Mouse (Mus musculus) ES-E14 (cell line): Measurements from ENCODE around the gene Ppia. TPM values are rescaled to one million over a fixed set of nuclear protein-coding genes. Genes with fewer than 3 reads are reported as not detected.

Source experiments
- DNase-seq: peaks from one replicate; pipeline ENCODE4 v3.0.0-alpha.2; 2013; ENCODE audit warnings: low read depth, low spot score
- H3K27ac ChIP-seq: 2 replicates; pipeline ENCODE4 v1.5.1; 2012; ENCODE audit warnings: low read depth, mild to moderate bottlenecking, low read length, moderate library complexity, mixed read lengths; ENCODE audit not compliant: poor library complexity, insufficient read depth, severe bottlenecking
- H3K36me3 ChIP-seq: 2 replicates; pipeline ENCODE4 v1.6.1; 2012; ENCODE audit warnings: mild to moderate bottlenecking, low read length, moderate library complexity, mixed read lengths; ENCODE audit not compliant: control insufficient read depth, poor library complexity, insufficient read depth, severe bottlenecking
- H3K4me1 ChIP-seq, 2 experiments: fragments of 150-350 bp in 1 of 2; sonication (generic) in 1 of 2; 2 replicates each; pipeline ENCODE4 v1.6.1; 2012; ENCODE audit warnings: low read length in 2 of 2, mild to moderate bottlenecking in 1 of 2, mixed read lengths in 1 of 2; ENCODE audit not compliant: control insufficient read depth in 2 of 2, insufficient read depth in 2 of 2, poor library complexity in 1 of 2
- H3K4me3 ChIP-seq, 2 experiments: fragments of 150-350 bp in 1 of 2; sonication (generic) in 1 of 2; 2 replicates each; pipeline ENCODE4 v1.5.1; 2012; ENCODE audit warnings: low read length in 2 of 2, low read depth in 1 of 2, mild to moderate bottlenecking in 1 of 2, mixed read lengths in 1 of 2; ENCODE audit not compliant: insufficient read depth in 1 of 2, poor library complexity in 1 of 2, severe bottlenecking in 1 of 2
- H3K9ac ChIP-seq: 2 replicates; pipeline ENCODE4 v1.6.1; 2012; ENCODE audit warnings: low read depth, mild to moderate bottlenecking, low read length, mixed read lengths; ENCODE audit not compliant: poor library complexity, insufficient read depth, severe bottlenecking
- H3K9me3 ChIP-seq: fragments of 150-350 bp; sonication (generic); 2 replicates; pipeline ENCODE4 v1.6.1; 2012; ENCODE audit warnings: low read depth, mild to moderate bottlenecking, low read length; ENCODE audit not compliant: control insufficient read depth, insufficient read depth
- CHD2 ChIP-seq: IDR thresholded peaks from 2 replicates; pipeline ENCODE4 v1.6.1; 2014; ENCODE audit warnings: mild to moderate bottlenecking, low read depth, low read length, inconsistent platforms
- HCFC1 ChIP-seq: IDR thresholded peaks from 2 replicates; pipeline ENCODE4 v1.6.1; 2012; ENCODE audit warnings: low read length, inconsistent platforms, borderline replicate concordance; ENCODE audit not compliant: insufficient read depth
- MAFK ChIP-seq: IDR thresholded peaks from 2 replicates; pipeline ENCODE4 v1.6.1; 2014; ENCODE audit warnings: mild to moderate bottlenecking, low read depth, low read length, inconsistent platforms; ENCODE audit not compliant: insufficient read depth
- ZC3H11A ChIP-seq: IDR thresholded peaks from 2 replicates; pipeline ENCODE4 v1.6.1; 2012; ENCODE audit warnings: low read depth, mild to moderate bottlenecking, inconsistent platforms, low read length, borderline replicate concordance
- ZNF384 ChIP-seq: IDR thresholded peaks from 2 replicates; pipeline ENCODE4 v1.6.1; 2012; ENCODE audit warnings: low read depth, low read length, inconsistent platforms
- in situ Hi-C, 2 experiments: fragments of 600-800 bp; cut with MboI; formaldehyde crosslinking; loops; one replicate each; pipeline ENCODE4 v1.15.1; 2025; ENCODE audit warnings: low sequenced_read_pairs in 2 of 2, inconsistent platforms in 1 of 2; ENCODE audit not compliant: unreplicated experiment in 2 of 2
- total RNA-seq: library from RNA; depleted of rRNA; stranded (reverse); fragments of 300-350 nt; gene quantifications from 2 replicates; pipeline ENCODE4 v1.2.3, GENCODE M21; 2012

The Ppia gene
- total RNA-seq, 1 experiment = 6,168 TPM

DNA sequence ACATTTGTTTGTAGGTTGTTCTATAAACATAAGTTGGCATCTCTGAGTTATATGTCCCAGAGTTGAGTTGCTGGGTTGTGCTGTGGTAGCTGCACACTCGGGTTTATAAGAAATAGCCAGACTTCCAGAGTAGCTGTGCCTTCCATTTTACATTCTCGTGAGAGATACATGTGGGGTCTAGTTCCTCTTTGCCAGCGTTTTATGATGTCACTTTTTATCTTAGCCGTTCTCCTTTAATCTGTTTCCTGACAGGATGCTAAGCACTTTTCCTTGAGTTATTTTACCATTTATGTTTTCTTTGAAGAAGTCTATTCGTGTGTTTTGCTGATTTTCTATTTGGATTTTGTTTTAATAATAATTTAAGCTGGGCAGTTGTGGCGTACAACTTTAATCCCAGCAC lies 22.4 kb upstream of the Ppia start:
- Histone ChIP-seq H3K27ac (no peak overlapping the region), H3K4me3 (no peak overlapping the region), H3K9me3 (no peaks in the 10 kb centered on the region), H3K4me1 (peaks cover 4 to 6% of the 10 kb centered on the region in 2 experiments; a peak in 3 of 4 replicates), H3K9ac (no peak overlapping the region), H3K36me3 (peaks cover 40% of the 10 kb centered on the region)
- in situ Hi-C loops = no loop called here
- no peak for DNase-seq
- TF ChIP-seq ZNF384 = no peak
- no peak for TF ChIP-seq MAFK
- TF ChIP-seq HCFC1 = no peak

DNA sequence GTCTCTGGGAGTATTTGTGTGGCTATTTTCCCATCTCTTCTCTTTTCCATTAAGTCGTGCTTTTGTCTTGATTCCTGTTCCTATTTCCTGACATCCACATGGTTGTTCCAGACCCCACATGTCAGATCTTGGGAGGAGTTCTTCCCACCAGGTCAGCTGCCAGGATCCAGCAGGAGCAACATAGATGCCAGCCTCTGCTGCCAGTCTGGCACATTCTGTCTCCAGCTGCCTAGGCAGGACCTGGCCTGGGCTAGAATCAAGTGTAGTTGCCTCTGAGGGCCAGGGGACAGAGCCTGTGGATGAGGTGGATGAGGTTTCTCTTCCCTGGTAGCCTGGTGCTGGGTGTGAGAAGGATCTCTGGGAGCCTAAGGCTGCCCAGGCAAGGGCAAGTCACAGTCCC lies 21.4 kb upstream of the Ppia start:
- no peak overlapping the region for H3K4me3 ChIP-seq
- TF ChIP-seq ZNF384 = no peak
- no peak for TF ChIP-seq CHD2
- TF ChIP-seq MAFK = no peak
- TF ChIP-seq ZC3H11A = no peak
- TF ChIP-seq HCFC1 = no peak
- H3K4me1 ChIP-seq = peaks cover 4 to 6% of the 10 kb centered on the region in 2 experiments; a peak in 3 of 4 replicates
- in situ Hi-C loops = no loop called here
- DNase-seq = no peak
- no peaks in the 10 kb centered on the region for H3K9me3 ChIP-seq
- H3K9ac ChIP-seq = no peak overlapping the region
- peaks cover 48% of the 10 kb centered on the region for H3K36me3 ChIP-seq
- no peak overlapping the region for H3K27ac ChIP-seq

DNA sequence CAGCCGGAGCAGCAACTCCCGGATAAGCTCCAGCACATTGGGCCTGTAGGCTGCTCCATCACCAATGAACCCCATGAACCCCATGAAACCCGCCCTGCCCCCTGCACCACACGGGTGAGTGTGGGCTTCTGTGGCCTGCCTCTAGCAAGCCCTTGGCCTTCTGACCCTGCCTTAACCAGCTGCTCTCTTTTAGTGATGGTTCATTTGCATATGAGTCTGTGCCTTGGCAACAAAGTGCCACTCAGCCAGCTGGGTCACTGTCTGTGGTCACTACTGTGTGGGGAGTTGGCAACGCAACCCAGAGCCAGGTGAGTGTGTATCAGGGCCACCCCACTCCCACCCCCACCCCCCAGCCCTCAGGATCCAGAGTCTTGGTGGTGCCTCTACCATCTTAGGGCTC lies 19.7 kb upstream of the Ppia start:
- H3K36me3 ChIP-seq = peaks cover 61% of the 10 kb centered on the region

GRCm38 (mm10) chr11:6398141-6398540 lies 17.1 kb upstream of the Ppia start:
- no peak for DNase-seq
- H3K9ac ChIP-seq = no peak overlapping the region
- H3K27ac ChIP-seq = no peak overlapping the region
- H3K36me3 ChIP-seq = peaks cover 75% of the 10 kb centered on the region
- H3K4me3 ChIP-seq = no peak overlapping the region
- in situ Hi-C loops = no loop called here
- TF ChIP-seq MAFK (no peak), HCFC1 (no peak), ZC3H11A (no peak), CHD2 (no peak), ZNF384 (no peak)
- H3K4me1 ChIP-seq = no peaks in the 10 kb centered on the region; a peak in 1 of 4 replicates
- no peaks in the 10 kb centered on the region for H3K9me3 ChIP-seq

More for the DNA sequence above, 19.7 kb upstream of the Ppia start:
- Histone ChIP-seq H3K4me3 (no peak overlapping the region), H3K9ac (no peak overlapping the region), H3K9me3 (no peaks in the 10 kb centered on the region), H3K4me1 (peaks cover 0 to 2% of the 10 kb centered on the region in 2 experiments; a peak in 1 of 4 replicates), H3K27ac (no peak overlapping the region)
- TF ChIP-seq HCFC1 (no peak), ZC3H11A (no peak), CHD2 (no peak), ZNF384 (no peak), MAFK (no peak)
- in situ Hi-C loops = no loop called here
- no peak for DNase-seq
